Mouse (Mus musculus) forebrain, embryonic 11.5 days (tissue): Measurements from ENCODE around the gene Khdc1a. TPM values are rescaled to one million over a fixed set of nuclear protein-coding genes. Genes with fewer than 3 reads are reported as not detected.
"Not testable (repeated sequence)": the region's sequence is repeated elsewhere in the genome, so short reads cannot be mapped to it uniquely, and the experiment has no call there.

Source experiments
- ATAC-seq: fragments of 200-750 bp; cut with Nextera tagmentation; replicated peaks from 2 replicates; pipeline ENCODE4 v1.8.0; 2017; ENCODE audit warnings: moderate TSS enrichment; ENCODE audit not compliant: low FRiP score
- DNase-seq: peaks from one replicate; pipeline ENCODE4 v3.0.0-alpha.2; 2017; ENCODE audit warnings: low spot score
- H3K27ac ChIP-seq: fragments of 300-500 bp; sonication (generic); 2 replicates; pipeline ENCODE4 v1.5.1; 2014; ENCODE audit warnings: low read depth, low read length
- H3K27me3 ChIP-seq: fragments of 300-500 bp; sonication (generic); 2 replicates; pipeline ENCODE4 v1.6.1; 2014; ENCODE audit warnings: mild to moderate bottlenecking, low read length, mixed read lengths; ENCODE audit not compliant: control insufficient read depth, insufficient read depth
- H3K36me3 ChIP-seq: fragments of 300-500 bp; sonication (generic); 2 replicates; pipeline ENCODE4 v1.6.1; 2014; ENCODE audit warnings: mild to moderate bottlenecking, low read length, moderate library complexity, mixed read lengths; ENCODE audit not compliant: control insufficient read depth, insufficient read depth
- H3K4me1 ChIP-seq: fragments of 300-500 bp; sonication (generic); replicated peaks from 2 replicates; pipeline ENCODE4 v1.6.1; 2014; ENCODE audit warnings: low read length, mixed read lengths; ENCODE audit not compliant: control insufficient read depth, insufficient read depth
- H3K4me2 ChIP-seq: fragments of 300-500 bp; sonication (generic); 2 replicates; pipeline ENCODE4 v1.6.1; 2014; ENCODE audit warnings: low read depth, mild to moderate bottlenecking, low read length, moderate library complexity, mixed read lengths; ENCODE audit not compliant: severe bottlenecking
- H3K4me3 ChIP-seq: fragments of 300-500 bp; sonication (generic); 2 replicates; pipeline ENCODE4 v1.5.1; 2014; ENCODE audit warnings: low read depth, low read length
- H3K9ac ChIP-seq: fragments of 300-500 bp; sonication (generic); 2 replicates; pipeline ENCODE4 v1.6.1; 2014; ENCODE audit warnings: low read length
- H3K9me3 ChIP-seq: fragments of 300-500 bp; sonication (generic); 2 replicates; pipeline ENCODE4 v1.6.1; 2016; ENCODE audit warnings: low read length, mixed read lengths; ENCODE audit not compliant: control insufficient read depth
- WGBS: fragments of 180-500 bp; shearing (Covaris S2); extraction: QIAGEN DNeasy Blood & Tissue Kit; methylation state at CpG from one replicate; pipeline ENCODE4 v1.1.7; 2014; 5-methylcytosine and 5-hydroxymethylcytosine counted together
- polyA plus RNA-seq: library from polyadenylated mRNA; unstranded; fragments of >200 nt; fragmentation: Nextera tagmentation; extraction: Ambion mirVana; gene quantifications from 2 replicates; pipeline ENCODE4 v1.2.1, GENCODE M21; 2014

Khdc1a gene
- polyA plus RNA-seq, 1 experiment from 2014 or later, result not detected

GRCm38 (mm10) chr1:21340745-21341144, 8.7 kb upstream of the Khdc1a start:
- no peaks in the 10 kb centered on the region for H3K9me3 ChIP-seq
- no peak for ATAC-seq
- 91% methylated on average over 1 of the region's 1 CpGs for WGBS

GRCm38 (mm10) chr1:21344253-21344652, 5.2 kb upstream of the Khdc1a start:
- no peaks in the 10 kb centered on the region for H3K9me3 ChIP-seq
- no peak overlapping the region for H3K9ac ChIP-seq
- no peak overlapping the region for H3K4me2 ChIP-seq
- H3K4me3 ChIP-seq, result no peak overlapping the region
- DNase-seq, result no peak
- no peak for ATAC-seq
- 68% methylated on average over 4 of the region's 4 CpGs for WGBS
- H3K36me3 ChIP-seq, result no peaks in the 10 kb centered on the region
- H3K4me1 ChIP-seq, result no peaks in the 10 kb centered on the region
- no peak overlapping the region for H3K27ac ChIP-seq
- H3K27me3 ChIP-seq, result no peaks in the 10 kb centered on the region

More at GRCm38 (mm10) chr1:21340745-21341144, 8.7 kb upstream of the Khdc1a start:
- DNase-seq, result no peak
- no peak overlapping the region for H3K9ac ChIP-seq
- H3K27ac ChIP-seq, result no peak overlapping the region
- no peak overlapping the region for H3K4me3 ChIP-seq
- H3K27me3 ChIP-seq, result no peaks in the 10 kb centered on the region
- H3K4me1 ChIP-seq, result no peaks in the 10 kb centered on the region
- H3K4me2 ChIP-seq, result no peak overlapping the region
- H3K36me3 ChIP-seq, result no peaks in the 10 kb centered on the region

DNA sequence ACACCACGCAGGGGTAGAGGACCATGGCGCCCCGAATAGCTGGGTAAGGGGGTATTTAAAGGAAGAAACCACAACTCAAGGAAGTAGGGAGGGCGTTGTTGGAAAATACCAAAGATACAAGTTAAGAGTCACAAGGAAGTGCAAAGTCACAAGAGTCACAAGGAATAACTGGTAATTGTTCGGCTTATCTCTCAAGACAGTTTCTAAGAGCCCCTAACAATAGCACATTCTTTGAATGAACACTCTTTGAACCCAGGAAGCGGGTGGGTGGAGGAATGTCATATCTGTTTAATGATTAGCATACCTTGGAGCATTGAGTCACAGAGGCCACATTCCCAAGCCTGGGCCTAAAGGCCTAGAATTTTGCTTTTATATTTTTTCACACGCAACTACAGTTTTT, 4.7 kb upstream of the Khdc1a start:
- H3K36me3 ChIP-seq, H3K9me3 ChIP-seq, H3K4me1 ChIP-seq, H3K4me3 ChIP-seq, ATAC-seq, H3K27me3 ChIP-seq, DNase-seq, H3K9ac ChIP-seq, H3K4me2 ChIP-seq, H3K27ac ChIP-seq: not testable (repeated sequence)
- 90% methylated on average over 7 of the region's 7 CpGs for WGBS

- not testable (repeated sequence) for DNase-seq, H3K4me1 ChIP-seq, H3K36me3 ChIP-seq, H3K9me3 ChIP-seq, H3K27ac ChIP-seq, ATAC-seq, H3K4me3 ChIP-seq, H3K27me3 ChIP-seq, H3K4me2 ChIP-seq, H3K9ac ChIP-seq
- 67% methylated on average over 1 of the region's 1 CpGs for WGBS
Observed at GRCm38 (mm10) chr1:21368031-21368430, 18.6 kb downstream of the Khdc1a start, which contains the start of gene Khdc1c. Gene Khdc1c (plus strand): TSS chr1:21368331.

GRCm38 (mm10) chr1:21383256-21383655, 33.8 kb downstream of the Khdc1a start, which contains the start of gene Khdc1b:
Gene Khdc1b (plus strand): TSS chr1:21383556.
- DNase-seq, result no peak
- no peaks in the 10 kb centered on the region for H3K36me3 ChIP-seq
- H3K27me3 ChIP-seq, result no peaks in the 10 kb centered on the region
- H3K4me2 ChIP-seq, result no peak within 1 kb of the TSS
- H3K9me3 ChIP-seq, result no peaks in the 10 kb centered on the region; the same call in 1 of the 2 replicates
- no peak for ATAC-seq
- no peak within 1 kb of the TSS for H3K9ac ChIP-seq
- no peaks in the 10 kb centered on the region for H3K4me1 ChIP-seq
- no peak within 1 kb of the TSS for H3K4me3 ChIP-seq
- 87% methylated on average over 1 of the region's 1 CpGs for WGBS
- H3K27ac ChIP-seq, result no peak within 1 kb of the TSS

DNA sequence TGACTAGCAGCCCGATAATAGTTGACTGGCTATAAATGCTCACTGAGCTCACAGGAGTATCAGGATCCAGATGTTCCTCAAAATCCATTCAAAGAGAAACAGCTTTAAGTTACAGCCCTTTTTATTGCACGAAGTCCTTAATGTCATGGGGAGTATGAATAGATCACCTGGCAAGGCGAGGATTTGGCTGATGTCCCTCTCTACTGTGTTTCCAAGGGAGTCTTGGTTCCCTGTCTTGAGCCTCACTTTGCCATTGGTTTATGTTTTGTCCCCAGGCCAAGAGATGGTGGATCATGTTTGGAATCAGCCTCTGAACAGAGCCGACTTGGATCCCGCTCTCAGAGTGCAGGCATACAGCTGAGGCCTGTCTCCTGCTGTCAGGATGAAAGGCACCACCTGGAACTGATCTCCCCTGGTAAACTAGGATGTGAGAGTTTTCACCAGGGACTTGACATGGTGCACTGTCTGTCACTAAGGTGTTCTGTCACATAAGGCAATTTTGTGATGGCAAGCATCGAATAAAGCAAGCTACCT, 41.8 kb downstream of the Khdc1a start:
- no peak for ATAC-seq
- no peaks in the 10 kb centered on the region for H3K36me3 ChIP-seq
- no peaks in the 10 kb centered on the region for H3K27me3 ChIP-seq
- no peak for DNase-seq
- WGBS, result 87% methylated on average over 6 of the region's 6 CpGs
- no peaks in the 10 kb centered on the region for H3K4me1 ChIP-seq
- H3K27ac ChIP-seq, result no peak overlapping the region
- H3K9me3 ChIP-seq, result no peaks in the 10 kb centered on the region
- no peak overlapping the region for H3K9ac ChIP-seq
- no peak overlapping the region for H3K4me2 ChIP-seq
- H3K4me3 ChIP-seq, result no peak overlapping the region

Other genes starting within 250 kb of the Khdc1a start
- gene Tmem14a, start 131.1 kb upstream of the Khdc1a start, polyA plus RNA-seq, result 10.9 and 12.1 TPM in 2 replicates
- gene Gsta3, start 109.1 kb upstream of the Khdc1a start, polyA plus RNA-seq, result 0.25 TPM in 1 of 2 replicates, not detected in the other
- gene Khdc1c, start 18.7 kb downstream of the Khdc1a start, polyA plus RNA-seq, result not detected in 2 replicates
- not detected in 2 replicates for gene Khdc1b, start 33.9 kb downstream of the Khdc1a start, polyA plus RNA-seq